Mouse (Mus musculus): ENCODE data around the gene Tmem251. TPM values are rescaled to one million over a fixed set of nuclear protein-coding genes. Genes with fewer than 3 reads are reported as not detected.

Tmem251 gene
- polyA plus RNA-seq, 1 experiment from 2014 or later: 10.0 TPM

DNA sequence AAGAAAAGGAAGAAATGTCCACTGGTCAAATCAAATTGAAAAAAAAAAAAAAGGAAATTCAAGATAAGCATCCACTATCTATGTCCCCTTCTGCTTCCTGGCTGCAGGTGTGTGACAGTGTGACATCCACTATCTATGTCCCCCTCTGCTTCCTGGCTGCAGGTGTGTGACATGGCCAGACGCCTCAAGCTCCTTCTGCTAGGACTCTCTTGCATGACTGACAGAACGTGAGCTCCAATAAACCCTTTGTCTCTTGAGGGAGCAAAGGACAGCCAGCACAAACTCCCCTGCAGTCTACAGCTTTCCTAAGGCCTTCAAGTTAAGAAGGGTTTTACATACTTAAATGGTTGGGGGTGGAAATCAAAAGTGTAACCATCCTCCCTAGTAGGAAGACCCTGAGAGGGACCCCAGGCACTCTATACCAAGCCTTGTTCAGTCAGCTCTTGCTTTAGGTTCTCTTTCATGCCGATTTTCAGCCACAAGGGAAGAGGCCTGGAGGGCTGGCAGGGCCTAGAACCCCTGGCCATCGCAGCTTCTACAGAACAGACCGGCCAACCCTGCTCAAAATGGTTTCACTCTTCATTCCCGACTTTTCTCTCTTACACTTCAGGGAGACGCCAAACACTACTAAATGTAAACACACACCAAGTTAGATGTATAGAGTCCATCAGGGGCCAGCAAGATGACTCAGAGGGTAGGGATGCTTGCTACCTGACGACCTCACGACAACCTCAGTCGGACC, 28.7 kb upstream of the Tmem251 start:
- Histone ChIP-seq H3K4me2 (no peak overlapping the region), H3K4me1 (peaks cover 10% of the 10 kb centered on the region), H3K27me3 (no peaks in the 10 kb centered on the region), H3K27ac (no peak overlapping the region), H3K4me3 (replicated peaks) (no peak overlapping the region), H3K36me3 (no peaks in the 10 kb centered on the region), H3K9me3 (replicated peaks) (no peaks in the 10 kb centered on the region), H3K9ac (no peak overlapping the region)
- 87% methylated on average over 10 of the region's 10 CpGs for WGBS
- ATAC-seq (replicated peaks; ENCODE audit: low FRiP score): no peak

DNA sequence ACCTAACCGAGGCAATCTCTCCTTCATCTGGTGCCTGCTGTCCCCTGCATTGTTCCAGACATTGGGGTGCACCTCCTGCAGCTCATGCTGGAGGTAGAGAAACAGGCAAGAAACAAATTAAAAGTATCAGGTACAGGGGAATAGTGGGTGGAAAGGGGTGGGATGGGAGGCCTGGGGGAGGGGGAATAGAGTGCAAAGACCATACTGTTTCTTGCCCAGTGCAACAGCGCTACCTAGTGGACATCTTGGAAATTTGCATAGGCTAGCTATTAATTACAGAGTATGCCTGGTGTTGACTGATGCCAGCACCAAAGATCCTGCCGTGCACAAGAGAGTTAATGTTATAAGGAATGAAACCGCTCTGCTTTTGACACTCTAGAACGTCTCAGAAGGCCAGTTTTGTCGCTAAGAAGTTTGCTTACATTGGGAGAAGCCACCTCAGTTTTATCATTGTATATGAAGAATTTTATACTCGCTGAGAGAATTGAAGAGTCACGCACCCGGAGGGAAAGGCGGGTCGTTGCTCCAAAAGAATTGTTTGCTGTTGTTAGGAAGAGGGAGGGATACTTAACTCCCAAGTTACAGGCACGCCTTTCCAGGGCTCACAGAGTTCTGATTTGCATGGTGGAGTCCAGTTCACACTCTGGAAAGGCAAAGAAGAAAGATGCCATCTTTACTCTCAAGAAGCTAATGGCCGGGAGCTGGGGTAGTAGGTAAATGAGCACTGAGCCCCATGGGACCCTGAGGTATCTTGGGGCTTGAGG, 23.8 kb upstream of the Tmem251 start:
- Histone ChIP-seq H3K36me3 (no peaks in the 10 kb centered on the region), H3K9ac (no peak overlapping the region), H3K4me3 (replicated peaks) (no peak overlapping the region), H3K27me3 (no peaks in the 10 kb centered on the region), H3K4me1 (peaks cover 19% of the 10 kb centered on the region), H3K27ac (no peak overlapping the region), H3K9me3 (replicated peaks) (no peaks in the 10 kb centered on the region), H3K4me2 (0 out of 2 replicates have a peak overlapping the region, but pooled peaks have one; percentile 23)
- peak; percentile 60 for ATAC-seq (replicated peaks; ENCODE audit: low FRiP score)
- 35% methylated on average over 13 of the region's 13 CpGs for WGBS

GRCm38 (mm10) chr12:102722451-102722850, 21.1 kb upstream of the Tmem251 start:
- Histone ChIP-seq H3K9me3 (replicated peaks) (no peaks in the 10 kb centered on the region), H3K4me2 (peak overlapping the region; percentile 34; the same call in 1 of the 2 replicates), H3K36me3 (no peaks in the 10 kb centered on the region), H3K9ac (no peak overlapping the region), H3K4me3 (replicated peaks) (no peak overlapping the region), H3K27ac (peak overlapping the region; percentile 47; the same call in 1 of the 2 replicates), H3K27me3 (no peaks in the 10 kb centered on the region), H3K4me1 (peaks cover 19% of the 10 kb centered on the region)
- 27% methylated on average over 11 of the region's 11 CpGs for WGBS
- ATAC-seq (replicated peaks; ENCODE audit: low FRiP score): peak; percentile 83

GRCm38 (mm10) chr12:102722966-102723365, 20.6 kb upstream of the Tmem251 start:
- Histone ChIP-seq H3K4me3 (replicated peaks) (no peak overlapping the region), H3K27me3 (no peaks in the 10 kb centered on the region), H3K9ac (no peak overlapping the region), H3K36me3 (no peaks in the 10 kb centered on the region), H3K4me1 (peaks cover 19% of the 10 kb centered on the region), H3K9me3 (replicated peaks) (no peaks in the 10 kb centered on the region), H3K4me2 (no peak overlapping the region), H3K27ac (peak overlapping the region; percentile 47; the same call in 1 of the 2 replicates)
- ATAC-seq (replicated peaks; ENCODE audit: low FRiP score): peak; percentile 48; the same call in 1 of the 2 replicates
- 56% methylated on average over 8 of the region's 8 CpGs for WGBS

- no peak for ATAC-seq (replicated peaks; ENCODE audit: low FRiP score)
Observed at GRCm38 (mm10) chr12:102723861-102724260, 19.7 kb upstream of the Tmem251 start.

DNA sequence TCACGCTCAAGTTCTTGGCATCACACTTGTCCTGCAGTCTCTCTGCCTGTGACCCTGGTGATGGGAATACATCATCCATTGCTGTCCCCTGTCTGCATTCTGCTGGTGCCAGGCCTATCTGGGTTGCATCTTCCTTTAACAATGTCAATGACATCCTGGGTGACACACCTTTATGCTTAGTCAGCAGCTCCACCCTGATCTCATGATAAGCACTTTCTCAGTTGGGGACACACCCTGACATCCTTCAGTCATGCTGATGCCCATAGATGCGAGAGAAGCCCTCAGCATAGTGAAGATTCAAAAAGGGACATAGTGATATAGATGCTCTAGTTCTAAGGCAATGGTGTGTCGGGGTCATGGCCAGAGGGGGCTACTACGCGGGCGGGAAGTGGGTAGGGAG, 18.4 kb upstream of the Tmem251 start:
- 93% methylated on average over 6 of the region's 6 CpGs for WGBS
- Histone ChIP-seq H3K27me3 (no peaks in the 10 kb centered on the region), H3K4me3 (replicated peaks) (no peak overlapping the region), H3K9ac (no peak overlapping the region), H3K27ac (no peak overlapping the region), H3K9me3 (replicated peaks) (no peaks in the 10 kb centered on the region), H3K36me3 (no peaks in the 10 kb centered on the region), H3K4me2 (no peak overlapping the region), H3K4me1 (peaks cover 15% of the 10 kb centered on the region)
- no peak for ATAC-seq (replicated peaks; ENCODE audit: low FRiP score)

More at GRCm38 (mm10) chr12:102723861-102724260, 19.7 kb upstream of the Tmem251 start:
- WGBS: 66% methylated on average over 6 of the region's 6 CpGs
- Histone ChIP-seq H3K4me2 (no peak overlapping the region), H3K4me3 (replicated peaks) (no peak overlapping the region), H3K9me3 (replicated peaks) (no peaks in the 10 kb centered on the region), H3K4me1 (peaks cover 19% of the 10 kb centered on the region), H3K9ac (no peak overlapping the region), H3K27me3 (no peaks in the 10 kb centered on the region), H3K36me3 (no peaks in the 10 kb centered on the region), H3K27ac (no peak overlapping the region)

- WGBS: 64% methylated on average over 7 of the region's 7 CpGs
- H3K4me2 ChIP-seq: no peak overlapping the region
- H3K27me3 ChIP-seq: no peaks in the 10 kb centered on the region
- H3K9me3 ChIP-seq (replicated peaks): no peaks in the 10 kb centered on the region
- H3K9ac ChIP-seq: no peak overlapping the region
- H3K4me1 ChIP-seq: peaks cover 20% of the 10 kb centered on the region
- H3K36me3 ChIP-seq: no peaks in the 10 kb centered on the region
- H3K4me3 ChIP-seq (replicated peaks): no peak overlapping the region
- H3K27ac ChIP-seq: no peak overlapping the region
- no peak for ATAC-seq (replicated peaks; ENCODE audit: low FRiP score)
Observed at GRCm38 (mm10) chr12:102725761-102726175, 17.8 kb upstream of the Tmem251 start.

DNA sequence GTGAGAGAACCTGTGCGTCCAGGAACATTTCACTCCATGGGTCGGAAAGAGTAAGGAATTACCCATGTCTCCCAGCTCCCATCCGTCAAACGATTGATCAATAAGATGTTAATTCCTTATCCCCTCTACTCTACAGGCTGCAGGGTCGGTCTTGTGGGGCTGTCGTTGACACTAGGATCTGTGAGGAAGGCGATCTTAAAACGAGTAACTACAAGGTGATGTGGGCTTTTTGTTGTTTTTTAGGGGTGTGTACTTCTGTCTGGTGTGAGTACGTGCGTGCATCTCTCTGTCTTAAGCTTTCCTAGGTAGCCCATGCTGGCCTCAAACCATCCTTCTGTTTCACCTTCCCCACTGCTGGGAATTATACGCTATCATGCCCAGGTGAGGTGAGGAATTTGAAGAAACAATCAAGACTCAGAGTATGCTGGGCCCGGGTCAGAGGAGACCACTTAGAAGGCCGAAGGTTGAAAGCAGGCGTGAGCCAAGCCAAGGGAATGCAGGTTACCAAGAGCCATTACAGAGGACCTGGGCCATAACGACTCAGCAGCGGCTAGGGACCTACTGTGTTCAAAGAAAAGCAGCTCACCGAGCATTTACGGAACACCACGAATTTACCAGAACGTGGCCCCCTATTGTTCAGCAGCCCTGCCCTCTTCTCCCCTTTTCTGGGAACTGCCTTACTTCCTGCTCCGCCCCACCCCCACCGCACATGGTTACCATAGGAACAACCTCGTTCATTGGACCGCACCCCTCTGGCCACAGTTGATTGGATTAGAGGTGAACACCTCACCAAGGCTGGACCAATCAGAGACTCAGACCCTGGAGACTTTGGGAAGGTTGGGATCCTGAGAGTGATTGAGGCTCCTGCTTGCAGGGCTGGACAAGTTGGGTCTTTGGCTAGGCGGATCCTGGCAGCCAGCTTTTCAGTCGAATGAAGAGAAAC, 13.4 kb upstream of the Tmem251 start:
- ATAC-seq (replicated peaks; ENCODE audit: low FRiP score): peak; percentile 98
- Histone ChIP-seq H3K9ac (no peak overlapping the region), H3K4me3 (replicated peaks) (peak overlapping the region; percentile 23), H3K36me3 (no peaks in the 10 kb centered on the region), H3K27ac (peak overlapping the region; percentile 92), H3K27me3 (no peaks in the 10 kb centered on the region), H3K4me2 (peak overlapping the region; percentile 57), H3K4me1 (peaks cover 24% of the 10 kb centered on the region), H3K9me3 (replicated peaks) (no peaks in the 10 kb centered on the region)
- 30% methylated on average over 26 of the region's 26 CpGs for WGBS

DNA sequence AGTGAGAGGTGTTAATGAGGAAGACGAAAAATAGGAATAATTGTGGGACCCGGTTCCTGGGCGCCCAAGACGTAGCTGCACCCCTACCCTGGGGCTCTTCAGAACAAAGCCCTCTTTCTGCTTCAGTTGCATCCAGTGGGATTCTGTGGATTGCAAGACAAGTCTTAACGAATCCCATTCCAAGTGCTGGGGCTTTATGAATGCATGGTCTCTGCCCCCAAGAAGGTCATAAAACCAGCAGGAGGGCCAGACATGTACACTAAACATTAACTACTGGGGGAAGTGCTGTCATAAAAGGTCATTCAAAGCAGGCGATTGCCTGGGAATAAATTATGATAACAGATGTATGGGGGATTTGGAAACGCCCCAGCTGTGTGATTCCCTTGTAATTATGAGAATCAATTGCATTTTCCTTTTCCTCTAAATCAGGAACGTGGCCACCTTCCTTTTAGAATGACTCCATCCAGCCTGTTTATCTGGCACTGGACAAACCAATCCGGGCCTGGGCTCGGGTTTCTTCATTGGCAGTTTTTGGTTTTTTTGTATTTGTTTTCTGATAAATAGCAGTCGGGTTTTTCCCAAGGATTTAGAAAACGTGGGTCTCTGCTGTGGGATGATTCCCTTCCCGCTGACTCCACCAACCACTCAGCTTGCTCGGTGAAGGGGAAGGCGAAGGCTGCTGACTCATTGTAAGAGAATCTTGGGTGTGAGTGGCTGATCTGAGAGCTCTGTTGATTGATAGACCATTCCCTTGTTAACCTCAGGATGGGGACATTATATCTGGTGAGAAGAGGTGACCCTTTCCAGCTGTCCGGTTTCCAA, 12.6 kb upstream of the Tmem251 start:
- H3K9ac ChIP-seq: no peak overlapping the region
- H3K36me3 ChIP-seq: no peaks in the 10 kb centered on the region
- ATAC-seq (replicated peaks; ENCODE audit: low FRiP score): peak; percentile 59
- H3K27ac ChIP-seq: peak overlapping the region; percentile 92
- H3K27me3 ChIP-seq: no peaks in the 10 kb centered on the region
- H3K9me3 ChIP-seq (replicated peaks): no peaks in the 10 kb centered on the region
- H3K4me3 ChIP-seq (replicated peaks): peak overlapping the region; percentile 23
- H3K4me1 ChIP-seq: peaks cover 24% of the 10 kb centered on the region
- WGBS: 14% methylated on average over 16 of the region's 16 CpGs
- peak overlapping the region; percentile 57 for H3K4me2 ChIP-seq

GRCm38 (mm10) chr12:102733381-102733780, 10.2 kb upstream of the Tmem251 start:
- 8% methylated on average over 5 of the region's 5 CpGs for WGBS
- H3K27me3 ChIP-seq: no peaks in the 10 kb centered on the region
- H3K27ac ChIP-seq: no peak overlapping the region

DNA sequence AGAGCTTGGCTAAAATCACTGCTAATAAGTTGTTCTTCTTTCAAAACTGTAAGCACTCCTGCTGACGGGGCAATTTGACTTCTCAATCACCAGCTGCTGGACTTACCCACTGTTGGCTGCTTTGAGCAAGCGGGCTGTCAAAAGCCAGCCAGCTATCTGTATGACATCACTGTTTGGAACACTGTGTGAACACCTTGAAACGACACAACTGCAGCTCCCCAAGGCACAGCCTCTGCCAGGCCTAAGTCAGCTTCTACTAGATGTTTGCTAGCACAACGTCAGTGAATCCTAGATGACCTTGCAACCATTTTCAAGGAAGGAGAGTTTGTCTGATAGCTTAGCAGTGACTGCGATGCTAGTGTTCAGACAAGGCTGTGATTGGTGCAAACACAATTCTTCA, 4.5 kb upstream of the Tmem251 start:
- Histone ChIP-seq H3K36me3 (peaks cover 7% of the 10 kb centered on the region), H3K27ac (no peak overlapping the region), H3K4me3 (replicated peaks) (no peak overlapping the region), H3K4me1 (peaks cover 13% of the 10 kb centered on the region), H3K9ac (no peak overlapping the region), H3K4me2 (no peak overlapping the region), H3K9me3 (replicated peaks) (no peaks in the 10 kb centered on the region), H3K27me3 (no peaks in the 10 kb centered on the region)
- ATAC-seq (replicated peaks; ENCODE audit: low FRiP score): no peak
- WGBS: 74% methylated on average over 5 of the region's 5 CpGs

More at GRCm38 (mm10) chr12:102733381-102733780, 10.2 kb upstream of the Tmem251 start:
- no peak overlapping the region for H3K4me3 ChIP-seq (replicated peaks)
- H3K4me2 ChIP-seq: no peak overlapping the region
- no peaks in the 10 kb centered on the region for H3K9me3 ChIP-seq (replicated peaks)
- no peak overlapping the region for H3K9ac ChIP-seq
- no peaks in the 10 kb centered on the region for H3K36me3 ChIP-seq
- ATAC-seq (replicated peaks; ENCODE audit: low FRiP score): no peak
- H3K4me1 ChIP-seq: peaks cover 24% of the 10 kb centered on the region
